Mouse (Mus musculus): Measurements from ENCODE around the gene Cdca7l.

GRCm38 (mm10) chr12:117806007-117806451 lies 1.9 kb downstream of the Cdca7l start:
- TF ChIP-seq CTCF (IDR thresholded peaks at IDR 0.05; ENCODE audit: borderline replicate concordance, insufficient read depth, low read length) (no peak), POLR2A (IDR thresholded peaks at IDR 0.05; ENCODE audit: low read depth, low read length) (no peak)
